Mouse (Mus musculus): Measurements from ENCODE around the gene Utrn. TPM values are rescaled to one million over a fixed set of nuclear protein-coding genes. Genes with fewer than 3 reads are reported as not detected.

The Utrn gene
- polyA plus RNA-seq, 1 experiment from 2014 or later: 25.7 TPM

GRCm38 (mm10) chr10:12406338-12407110 is 462.6 kb downstream of the Utrn start:
- H3K4me1 ChIP-seq (ENCODE audit: control insufficient read depth, insufficient read depth, low read depth, low read length): no peaks in the 10 kb centered on the region
- H3K4me2 ChIP-seq (ENCODE audit: low read length): no peak overlapping the region
- H3K27ac ChIP-seq (ENCODE audit: low read depth, low read length): no peak overlapping the region
- H3K36me3 ChIP-seq (ENCODE audit: control insufficient read depth, insufficient read depth, low read length): no peaks in the 10 kb centered on the region
- ATAC-seq: no peak
- no peaks in the 10 kb centered on the region for H3K27me3 ChIP-seq (replicated peaks; ENCODE audit: control insufficient read depth, insufficient read depth, low read length)
- H3K9me3 ChIP-seq (ENCODE audit: control insufficient read depth, low read length): no peaks in the 10 kb centered on the region
- no peak overlapping the region for H3K4me3 ChIP-seq (ENCODE audit: low read length)
- 93% methylated on average over 12 of the region's 12 CpGs for WGBS
- no peak overlapping the region for H3K9ac ChIP-seq (ENCODE audit: low read depth, low read length)

- no peak overlapping the region for H3K4me3 ChIP-seq (ENCODE audit: low read length)
- no peaks in the 10 kb centered on the region for H3K4me1 ChIP-seq (ENCODE audit: control insufficient read depth, insufficient read depth, low read depth, low read length)
- no peak overlapping the region for H3K4me2 ChIP-seq (ENCODE audit: low read length)
- no peaks in the 10 kb centered on the region for H3K9me3 ChIP-seq (ENCODE audit: control insufficient read depth, low read length)
- peaks cover 4% of the 10 kb centered on the region; the same call in 1 of the 2 replicates for H3K36me3 ChIP-seq (ENCODE audit: control insufficient read depth, insufficient read depth, low read length)
- no peak overlapping the region for H3K9ac ChIP-seq (ENCODE audit: low read depth, low read length)
- H3K27me3 ChIP-seq (replicated peaks; ENCODE audit: control insufficient read depth, insufficient read depth, low read length): no peaks in the 10 kb centered on the region
- no peak for ATAC-seq
- no peak overlapping the region for H3K27ac ChIP-seq (ENCODE audit: low read depth, low read length)
- 46% methylated on average over 2 of the region's 2 CpGs for WGBS
Observed at GRCm38 (mm10) chr10:12399450-12399849, 469.7 kb downstream of the Utrn start.

- 98% methylated on average over 1 of the region's 1 CpGs for WGBS
- no peak overlapping the region for H3K27ac ChIP-seq (ENCODE audit: low read depth, low read length)
- H3K36me3 ChIP-seq (ENCODE audit: control insufficient read depth, insufficient read depth, low read length): no peaks in the 10 kb centered on the region
- no peak overlapping the region for H3K4me2 ChIP-seq (ENCODE audit: low read length)
- no peaks in the 10 kb centered on the region for H3K9me3 ChIP-seq (ENCODE audit: control insufficient read depth, low read length)
- no peaks in the 10 kb centered on the region for H3K4me1 ChIP-seq (ENCODE audit: control insufficient read depth, insufficient read depth, low read depth, low read length)
- no peaks in the 10 kb centered on the region for H3K27me3 ChIP-seq (replicated peaks; ENCODE audit: control insufficient read depth, insufficient read depth, low read length)
- no peak for ATAC-seq
- H3K4me3 ChIP-seq (ENCODE audit: low read length): no peak overlapping the region
- no peak overlapping the region for H3K9ac ChIP-seq (ENCODE audit: low read depth, low read length)
Observed at GRCm38 (mm10) chr10:12380139-12380538, 489.0 kb downstream of the Utrn start.

GRCm38 (mm10) chr10:12379123-12379522 is 490.0 kb downstream of the Utrn start:
- no peak for ATAC-seq
- Histone ChIP-seq H3K9ac (ENCODE audit: low read depth, low read length) (no peak overlapping the region), H3K27ac (ENCODE audit: low read depth, low read length) (no peak overlapping the region), H3K27me3 (replicated peaks; ENCODE audit: control insufficient read depth, insufficient read depth, low read length) (no peaks in the 10 kb centered on the region), H3K4me2 (ENCODE audit: low read length) (no peak overlapping the region), H3K36me3 (ENCODE audit: control insufficient read depth, insufficient read depth, low read length) (no peaks in the 10 kb centered on the region), H3K4me3 (ENCODE audit: low read length) (no peak overlapping the region), H3K9me3 (ENCODE audit: control insufficient read depth, low read length) (no peaks in the 10 kb centered on the region), H3K4me1 (ENCODE audit: control insufficient read depth, insufficient read depth, low read depth, low read length) (no peaks in the 10 kb centered on the region)
- 95% methylated on average over 1 of the region's 1 CpGs for WGBS

- Histone ChIP-seq H3K4me2 (ENCODE audit: low read length) (no peak overlapping the region), H3K27me3 (replicated peaks; ENCODE audit: control insufficient read depth, insufficient read depth, low read length) (no peaks in the 10 kb centered on the region), H3K36me3 (ENCODE audit: control insufficient read depth, insufficient read depth, low read length) (no peaks in the 10 kb centered on the region), H3K9ac (ENCODE audit: low read depth, low read length) (no peak overlapping the region), H3K4me1 (ENCODE audit: control insufficient read depth, insufficient read depth, low read depth, low read length) (no peaks in the 10 kb centered on the region), H3K9me3 (ENCODE audit: control insufficient read depth, low read length) (no peaks in the 10 kb centered on the region), H3K27ac (ENCODE audit: low read depth, low read length) (no peak overlapping the region), H3K4me3 (ENCODE audit: low read length) (no peak overlapping the region)
- 65% methylated on average over 3 of the region's 3 CpGs for WGBS
- ATAC-seq: no peak
Observed at GRCm38 (mm10) chr10:12377727-12378126, 491.4 kb downstream of the Utrn start.

GRCm38 (mm10) chr10:12376015-12376414 is 493.1 kb downstream of the Utrn start:
- Histone ChIP-seq H3K27ac (ENCODE audit: low read depth, low read length) (no peak overlapping the region), H3K27me3 (replicated peaks; ENCODE audit: control insufficient read depth, insufficient read depth, low read length) (no peaks in the 10 kb centered on the region), H3K4me1 (ENCODE audit: control insufficient read depth, insufficient read depth, low read depth, low read length) (no peaks in the 10 kb centered on the region), H3K9me3 (ENCODE audit: control insufficient read depth, low read length) (no peaks in the 10 kb centered on the region), H3K36me3 (ENCODE audit: control insufficient read depth, insufficient read depth, low read length) (no peaks in the 10 kb centered on the region), H3K4me3 (ENCODE audit: low read length) (no peak overlapping the region), H3K4me2 (ENCODE audit: low read length) (no peak overlapping the region), H3K9ac (ENCODE audit: low read depth, low read length) (no peak overlapping the region)
- no peak for ATAC-seq
- 68% methylated on average over 2 of the region's 2 CpGs for WGBS

- WGBS: 85% methylated on average over 1 of the region's 1 CpGs
- no peaks in the 10 kb centered on the region for H3K9me3 ChIP-seq (ENCODE audit: control insufficient read depth, low read length)
Observed at GRCm38 (mm10) chr10:12374741-12375140, 494.4 kb downstream of the Utrn start.

GRCm38 (mm10) chr10:12354556-12354955 is 514.6 kb downstream of the Utrn start:
- no peak overlapping the region for H3K27ac ChIP-seq (ENCODE audit: low read depth, low read length)
- no peaks in the 10 kb centered on the region for H3K4me1 ChIP-seq (ENCODE audit: control insufficient read depth, insufficient read depth, low read depth, low read length)
- H3K9me3 ChIP-seq (ENCODE audit: control insufficient read depth, low read length): no peaks in the 10 kb centered on the region
- H3K4me3 ChIP-seq (ENCODE audit: low read length): no peak overlapping the region
- H3K9ac ChIP-seq (ENCODE audit: low read depth, low read length): no peak overlapping the region
- no peak for ATAC-seq
- H3K36me3 ChIP-seq (ENCODE audit: control insufficient read depth, insufficient read depth, low read length): no peaks in the 10 kb centered on the region
- no peaks in the 10 kb centered on the region for H3K27me3 ChIP-seq (replicated peaks; ENCODE audit: control insufficient read depth, insufficient read depth, low read length)
- 82% methylated on average over 4 of the region's 4 CpGs for WGBS
- H3K4me2 ChIP-seq (ENCODE audit: low read length): no peak overlapping the region

More at GRCm38 (mm10) chr10:12374741-12375140, 494.4 kb downstream of the Utrn start:
- H3K36me3 ChIP-seq (ENCODE audit: control insufficient read depth, insufficient read depth, low read length): no peaks in the 10 kb centered on the region
- ATAC-seq: no peak
- no peaks in the 10 kb centered on the region for H3K4me1 ChIP-seq (ENCODE audit: control insufficient read depth, insufficient read depth, low read depth, low read length)
- no peak overlapping the region for H3K4me3 ChIP-seq (ENCODE audit: low read length)
- H3K9ac ChIP-seq (ENCODE audit: low read depth, low read length): no peak overlapping the region
- no peaks in the 10 kb centered on the region for H3K27me3 ChIP-seq (replicated peaks; ENCODE audit: control insufficient read depth, insufficient read depth, low read length)
- H3K4me2 ChIP-seq (ENCODE audit: low read length): no peak overlapping the region
- no peak overlapping the region for H3K27ac ChIP-seq (ENCODE audit: low read depth, low read length)

GRCm38 (mm10) chr10:12354106-12354505 is 515.1 kb downstream of the Utrn start:
- no peaks in the 10 kb centered on the region for H3K4me1 ChIP-seq (ENCODE audit: control insufficient read depth, insufficient read depth, low read depth, low read length)
- no peaks in the 10 kb centered on the region for H3K9me3 ChIP-seq (ENCODE audit: control insufficient read depth, low read length)
- no peak overlapping the region for H3K9ac ChIP-seq (ENCODE audit: low read depth, low read length)
- H3K27me3 ChIP-seq (replicated peaks; ENCODE audit: control insufficient read depth, insufficient read depth, low read length): no peaks in the 10 kb centered on the region
- H3K27ac ChIP-seq (ENCODE audit: low read depth, low read length): no peak overlapping the region
- H3K4me3 ChIP-seq (ENCODE audit: low read length): no peak overlapping the region
- no peak for ATAC-seq
- no peaks in the 10 kb centered on the region for H3K36me3 ChIP-seq (ENCODE audit: control insufficient read depth, insufficient read depth, low read length)
- no peak overlapping the region for H3K4me2 ChIP-seq (ENCODE audit: low read length)
- WGBS: 77% methylated on average over 5 of the region's 5 CpGs
